Mouse (Mus musculus): ENCODE measurements around the gene Plcd3.
A peak's percentile ranks its signal among the peaks of the same experiment; 100 is the strongest.

Plcd3 gene

GRCm38 (mm10) chr11:103117591-103118009, 16.1 kb upstream of the Plcd3 start:
- DNase-seq (ENCODE audit: low spot score in 2 of 2), result no peak

- DNase-seq (ENCODE audit: low spot score in 2 of 2), result peak in 1 of 2 experiments; percentile 78
Measured at GRCm38 (mm10) chr11:103116959-103117590, 15.6 kb upstream of the Plcd3 start.

- peak; percentile 99 to 100 for DNase-seq (ENCODE audit: low spot score in 2 of 2)
Measured at GRCm38 (mm10) chr11:103116008-103116818, 14.8 kb upstream of the Plcd3 start, which contains the start of gene Hexim1. Gene Hexim1, plus strand, starts transcription at chr11:103116231.

- DNase-seq (ENCODE audit: low spot score in 2 of 2), result peak; percentile 78 to 85
Measured at GRCm38 (mm10) chr11:103115163-103116007, 13.9 kb upstream of the Plcd3 start.

GRCm38 (mm10) chr11:103114270-103114943, 12.9 kb upstream of the Plcd3 start:
- DNase-seq (ENCODE audit: low spot score in 2 of 2), result no peak

- DNase-seq (ENCODE audit: low spot score in 2 of 2), result no peak
Measured at GRCm38 (mm10) chr11:103113771-103114170, 12.3 kb upstream of the Plcd3 start.

- DNase-seq (ENCODE audit: low spot score in 2 of 2), result no peak
Measured at GRCm38 (mm10) chr11:103113005-103113404, 11.5 kb upstream of the Plcd3 start.

- no peak for DNase-seq (ENCODE audit: low spot score in 2 of 2)
Measured at GRCm38 (mm10) chr11:103112552-103112912, 11.1 kb upstream of the Plcd3 start.

- no peak for DNase-seq (ENCODE audit: low spot score in 2 of 2)
Measured at GRCm38 (mm10) chr11:103111881-103112551, 10.6 kb upstream of the Plcd3 start.

- DNase-seq (ENCODE audit: low spot score in 2 of 2), result no peak
Measured at GRCm38 (mm10) chr11:103111301-103111700, 9.8 kb upstream of the Plcd3 start.

- DNase-seq (ENCODE audit: low spot score in 2 of 2), result no peak
Measured at GRCm38 (mm10) chr11:103106386-103106785, 4.9 kb upstream of the Plcd3 start.

GRCm38 (mm10) chr11:103105810-103106209, 4.4 kb upstream of the Plcd3 start:
- DNase-seq (ENCODE audit: low spot score in 2 of 2), result no peak

- DNase-seq (ENCODE audit: low spot score in 2 of 2), result no peak
Measured at GRCm38 (mm10) chr11:103105180-103105725, 3.8 kb upstream of the Plcd3 start.

GRCm38 (mm10) chr11:103104469-103104868, 3.0 kb upstream of the Plcd3 start:
- DNase-seq (ENCODE audit: low spot score in 2 of 2), result no peak

- no peak for DNase-seq (ENCODE audit: low spot score in 2 of 2)
Measured at GRCm38 (mm10) chr11:103103621-103104020, 2.2 kb upstream of the Plcd3 start.

- peak; percentile 92 to 97 for DNase-seq (ENCODE audit: low spot score in 2 of 2)
Measured at GRCm38 (mm10) chr11:103102725-103103349, 1.4 kb upstream of the Plcd3 start.

- DNase-seq (ENCODE audit: low spot score in 2 of 2), result peak in 1 of 2 experiments; percentile 81
Measured at GRCm38 (mm10) chr11:103101866-103102501, 526 bp upstream of the Plcd3 start.

GRCm38 (mm10) chr11:103100361-103100760, 1.1 kb downstream of the Plcd3 start:
- no peak for DNase-seq (ENCODE audit: low spot score in 2 of 2)

GRCm38 (mm10) chr11:103099352-103099940, 2.0 kb downstream of the Plcd3 start:
- DNase-seq (ENCODE audit: low spot score in 2 of 2), result no peak

All from left cerebral cortex, adult 9 months (tissue).